Mouse (Mus musculus): ENCODE results near the gene Gm9821. TPM values are rescaled to one million over a fixed set of nuclear protein-coding genes. Genes with fewer than 3 reads are reported as not detected.

The Gm9821 gene
- polyA plus RNA-seq, 1 experiment from 2014 or later: 0.49 TPM

DNA sequence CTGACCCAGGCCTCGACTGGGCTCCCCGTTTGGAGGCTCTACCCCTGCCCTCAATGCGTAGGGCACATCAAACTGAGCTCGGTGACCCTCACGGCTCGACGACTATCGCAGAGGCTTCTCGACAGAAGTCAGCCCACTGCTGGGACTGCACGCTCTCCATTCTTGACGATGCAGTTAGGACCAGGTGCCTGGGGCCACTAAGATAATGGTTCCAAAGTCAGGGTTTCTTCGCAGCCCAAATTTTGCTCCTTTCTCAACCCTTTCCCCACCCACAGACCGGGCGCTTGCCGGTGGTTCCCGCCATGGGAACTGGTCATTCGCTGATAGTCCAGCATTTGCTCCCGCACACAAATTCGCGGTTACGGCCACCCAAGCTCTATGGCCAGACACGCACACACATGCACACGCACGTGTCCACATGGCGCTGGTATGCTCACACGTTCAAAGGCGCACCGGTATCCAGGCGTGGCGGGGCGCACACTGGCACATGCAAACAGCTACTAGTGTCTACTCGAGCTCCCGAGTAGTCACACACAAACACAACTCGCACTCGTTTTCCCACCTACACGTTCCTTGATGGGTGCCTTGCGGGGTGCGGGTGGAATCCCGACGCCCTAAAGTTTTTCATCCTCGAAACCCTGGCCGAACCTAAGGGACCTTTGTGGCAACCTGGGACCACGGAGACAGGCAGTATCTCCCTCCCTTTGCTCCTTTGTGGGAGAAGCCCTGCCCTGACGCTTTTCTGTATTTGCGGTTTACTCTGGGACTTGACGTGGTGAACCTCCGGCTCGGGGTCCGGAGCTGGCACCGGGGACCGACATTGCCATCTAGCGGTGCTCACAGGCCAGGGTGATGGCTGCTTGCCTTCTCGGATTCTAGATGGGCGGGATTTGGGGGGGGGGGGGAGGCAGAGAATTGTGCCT is 21.8 kb upstream of the Gm9821 start:
- no peak overlapping the region for H3K27ac ChIP-seq (ENCODE audit: low read depth, low read length)
- peak overlapping the region; percentile 52; the same call in 1 of the 2 replicates for H3K4me3 ChIP-seq (ENCODE audit: low read length)
- H3K4me2 ChIP-seq (replicated peaks; ENCODE audit: low read depth, low read length): peak overlapping the region; percentile 32
- no peak overlapping the region for H3K9ac ChIP-seq (ENCODE audit: low read depth, low read length)
- WGBS: 6% methylated on average over 54 of the region's 54 CpGs
- H3K27me3 ChIP-seq (ENCODE audit: control insufficient read depth, insufficient read depth, low read length): peaks cover 26% of the 10 kb centered on the region
- H3K4me1 ChIP-seq (ENCODE audit: control insufficient read depth, insufficient read depth, low read length): peaks cover 9% of the 10 kb centered on the region
- H3K36me3 ChIP-seq (ENCODE audit: control insufficient read depth, insufficient read depth, low read length): no peaks in the 10 kb centered on the region
- ATAC-seq (ENCODE audit: low FRiP score, low TSS enrichment): no peak
- no peaks in the 10 kb centered on the region for H3K9me3 ChIP-seq (ENCODE audit: control insufficient read depth, low read length)

DNA sequence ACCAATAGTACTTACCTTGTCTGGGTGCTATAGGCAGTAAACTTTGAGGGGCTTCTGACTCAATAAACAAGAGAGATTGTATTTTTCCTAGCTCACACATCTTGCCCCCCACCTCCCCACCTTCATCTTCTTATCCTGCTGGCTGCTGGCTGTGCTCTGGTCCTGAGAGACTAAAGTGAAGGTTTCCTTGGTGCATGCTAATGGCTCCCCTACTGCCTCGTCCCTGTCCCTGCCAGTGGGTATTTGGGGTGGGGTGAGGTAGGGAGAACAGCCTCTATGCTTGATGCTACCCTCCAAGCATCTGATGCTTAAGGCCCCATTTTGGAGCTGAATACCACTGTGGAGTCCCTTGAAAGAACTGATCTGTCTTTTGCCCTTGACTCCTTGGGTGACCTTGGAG is 20.8 kb upstream of the Gm9821 start:
- WGBS: 80% methylated on average over 1 of the region's 1 CpGs
- peaks cover 5% of the 10 kb centered on the region; the same call in 1 of the 2 replicates for H3K36me3 ChIP-seq (ENCODE audit: control insufficient read depth, insufficient read depth, low read length)
- no peak overlapping the region for H3K4me3 ChIP-seq (ENCODE audit: low read length)
- H3K4me1 ChIP-seq (ENCODE audit: control insufficient read depth, insufficient read depth, low read length): peaks cover 14% of the 10 kb centered on the region
- no peak for ATAC-seq (ENCODE audit: low FRiP score, low TSS enrichment)
- no peak overlapping the region for H3K27ac ChIP-seq (ENCODE audit: low read depth, low read length)
- H3K9me3 ChIP-seq (ENCODE audit: control insufficient read depth, low read length): no peaks in the 10 kb centered on the region
- H3K27me3 ChIP-seq (ENCODE audit: control insufficient read depth, insufficient read depth, low read length): peaks cover 26% of the 10 kb centered on the region
- H3K4me2 ChIP-seq (replicated peaks; ENCODE audit: low read depth, low read length): no peak overlapping the region
- H3K9ac ChIP-seq (ENCODE audit: low read depth, low read length): no peak overlapping the region

DNA sequence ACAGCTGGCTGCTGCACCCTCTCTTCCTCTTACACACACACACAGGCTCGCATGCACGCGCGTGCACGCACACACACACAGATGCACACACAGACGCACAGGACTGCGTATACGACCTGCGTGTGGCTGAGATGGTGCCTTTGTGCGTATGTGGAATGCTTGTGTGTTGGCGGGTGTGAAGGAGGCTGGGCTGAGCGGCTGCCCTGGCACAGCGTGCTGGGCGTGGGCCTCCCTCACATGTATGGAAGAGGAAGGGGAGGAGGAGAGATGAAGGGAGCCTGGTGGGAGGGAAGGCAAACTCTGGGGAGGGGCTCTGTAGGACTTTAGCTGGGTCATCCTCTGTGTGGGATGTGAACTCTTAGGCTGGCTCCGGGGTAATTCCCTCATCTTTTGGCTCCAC is 20.1 kb upstream of the Gm9821 start:
- Histone ChIP-seq H3K4me3 (ENCODE audit: low read length) (no peak overlapping the region), H3K27ac (ENCODE audit: low read depth, low read length) (no peak overlapping the region), H3K9ac (ENCODE audit: low read depth, low read length) (no peak overlapping the region), H3K4me2 (replicated peaks; ENCODE audit: low read depth, low read length) (no peak overlapping the region), H3K27me3 (ENCODE audit: control insufficient read depth, insufficient read depth, low read length) (peaks cover 26% of the 10 kb centered on the region), H3K4me1 (ENCODE audit: control insufficient read depth, insufficient read depth, low read length) (peaks cover 14% of the 10 kb centered on the region), H3K9me3 (ENCODE audit: control insufficient read depth, low read length) (no peaks in the 10 kb centered on the region), H3K36me3 (ENCODE audit: control insufficient read depth, insufficient read depth, low read length) (peaks cover 7% of the 10 kb centered on the region; the same call in 1 of the 2 replicates)
- no peak for ATAC-seq (ENCODE audit: low FRiP score, low TSS enrichment)
- WGBS: 85% methylated on average over 15 of the region's 15 CpGs

DNA sequence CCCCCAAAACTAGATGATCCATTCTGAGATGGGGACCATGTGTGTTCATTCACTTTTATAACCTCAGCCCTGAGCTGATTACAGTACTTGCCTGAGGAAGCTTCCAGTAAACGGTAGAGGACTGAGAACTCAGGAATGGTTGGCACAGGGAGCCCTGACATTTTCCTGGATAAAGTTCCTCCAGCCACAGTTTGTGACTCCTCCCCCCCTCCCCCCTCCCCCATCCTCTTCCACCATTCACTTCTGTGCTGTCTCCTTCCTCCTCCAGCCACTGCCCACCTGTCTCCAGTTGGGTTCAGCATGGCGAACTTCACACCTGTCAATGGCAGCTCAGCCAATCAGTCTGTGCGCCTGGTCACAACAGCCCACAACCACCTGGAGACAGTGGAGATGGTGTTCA is 18.6 kb upstream of the Gm9821 start, which contains the start of gene Chrm4:
Chrm4 (plus strand) TSS at position 301 of the 400 bp plus-strand sequence.
- 78% methylated on average over 3 of the region's 3 CpGs for WGBS
- Histone ChIP-seq H3K9ac (ENCODE audit: low read depth, low read length) (no peak within 1 kb of the TSS), H3K27ac (ENCODE audit: low read depth, low read length) (no peak within 1 kb of the TSS), H3K36me3 (ENCODE audit: control insufficient read depth, insufficient read depth, low read length) (peaks cover 7% of the 10 kb centered on the region; the same call in 1 of the 2 replicates), H3K4me3 (ENCODE audit: low read length) (peak within 1 kb of the TSS; percentile 9; the same call in 1 of the 2 replicates), H3K4me2 (replicated peaks; ENCODE audit: low read depth, low read length) (no peak within 1 kb of the TSS; the same call in 1 of the 2 replicates), H3K4me1 (ENCODE audit: control insufficient read depth, insufficient read depth, low read length) (peaks cover 11% of the 10 kb centered on the region; the same call in 1 of the 2 replicates), H3K9me3 (ENCODE audit: control insufficient read depth, low read length) (no peaks in the 10 kb centered on the region), H3K27me3 (ENCODE audit: control insufficient read depth, insufficient read depth, low read length) (peaks cover 18% of the 10 kb centered on the region)
- no peak for ATAC-seq (ENCODE audit: low FRiP score, low TSS enrichment)

DNA sequence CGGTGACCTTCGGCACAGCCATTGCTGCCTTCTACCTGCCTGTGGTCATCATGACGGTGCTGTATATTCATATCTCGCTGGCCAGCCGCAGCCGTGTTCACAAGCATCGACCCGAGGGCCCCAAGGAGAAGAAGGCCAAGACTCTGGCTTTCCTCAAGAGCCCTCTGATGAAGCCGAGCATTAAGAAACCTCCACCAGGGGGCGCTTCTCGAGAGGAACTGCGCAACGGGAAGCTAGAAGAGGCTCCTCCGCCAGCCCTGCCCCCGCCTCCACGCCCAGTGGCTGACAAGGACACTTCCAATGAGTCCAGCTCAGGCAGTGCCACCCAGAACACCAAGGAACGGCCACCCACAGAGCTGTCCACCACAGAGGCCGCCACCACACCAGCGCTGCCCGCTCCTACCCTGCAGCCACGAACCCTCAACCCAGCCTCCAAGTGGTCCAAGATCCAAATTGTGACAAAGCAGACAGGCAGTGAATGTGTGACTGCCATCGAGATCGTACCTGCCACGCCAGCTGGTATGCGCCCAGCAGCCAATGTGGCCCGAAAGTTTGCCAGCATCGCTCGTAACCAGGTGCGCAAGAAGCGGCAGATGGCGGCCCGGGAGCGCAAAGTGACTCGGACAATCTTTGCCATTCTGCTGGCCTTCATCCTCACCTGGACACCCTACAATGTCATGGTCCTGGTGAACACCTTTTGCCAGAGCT is 17.5 kb upstream of the Gm9821 start:
- 44% methylated on average over 34 of the region's 34 CpGs for WGBS
- Histone ChIP-seq H3K4me3 (ENCODE audit: low read length) (peak overlapping the region; percentile 9; the same call in 1 of the 2 replicates), H3K9ac (ENCODE audit: low read depth, low read length) (no peak overlapping the region)

DNA sequence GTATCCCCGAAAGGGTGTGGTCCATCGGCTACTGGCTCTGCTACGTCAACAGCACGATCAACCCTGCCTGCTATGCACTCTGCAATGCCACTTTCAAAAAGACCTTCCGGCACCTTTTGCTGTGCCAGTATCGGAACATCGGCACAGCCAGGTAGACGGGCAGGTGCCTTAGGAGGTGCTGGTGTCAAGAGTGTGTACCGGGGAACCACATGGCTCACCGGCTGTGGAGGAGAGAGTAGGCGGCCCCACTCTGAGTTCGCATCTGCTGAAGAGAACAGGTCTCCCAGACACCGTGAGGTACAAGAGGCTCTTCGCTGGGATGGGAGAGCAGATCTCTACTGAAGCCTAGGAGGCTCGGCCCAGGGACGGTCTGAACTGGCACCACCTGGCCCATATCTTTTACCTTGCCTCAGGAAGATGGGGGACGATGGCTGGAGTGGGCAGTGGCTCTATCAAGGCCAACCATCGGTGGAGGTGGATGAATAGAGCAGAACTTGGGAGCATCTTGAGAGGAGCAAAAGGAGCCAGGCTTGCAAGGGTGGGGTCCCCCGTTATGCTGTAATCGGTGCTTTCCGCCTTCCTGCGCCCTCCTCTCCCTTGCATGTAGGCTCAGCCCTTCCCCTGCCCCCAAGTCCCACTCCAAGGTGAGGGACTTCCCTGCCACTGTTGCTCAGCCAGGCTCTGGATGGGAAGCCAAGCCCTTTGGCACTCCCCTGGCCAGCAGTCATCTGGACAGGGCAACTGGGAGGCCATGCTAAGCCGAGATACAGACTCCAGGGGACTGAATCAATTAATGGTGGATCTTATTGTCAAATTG is 16.8 kb upstream of the Gm9821 start:
- Histone ChIP-seq H3K4me2 (replicated peaks; ENCODE audit: low read depth, low read length) (no peak overlapping the region), H3K27me3 (ENCODE audit: control insufficient read depth, insufficient read depth, low read length) (peaks cover under 1% of the 10 kb centered on the region), H3K9me3 (ENCODE audit: control insufficient read depth, low read length) (no peaks in the 10 kb centered on the region), H3K27ac (ENCODE audit: low read depth, low read length) (no peak overlapping the region), H3K4me3 (ENCODE audit: low read length) (no peak overlapping the region), H3K9ac (ENCODE audit: low read depth, low read length) (no peak overlapping the region), H3K36me3 (ENCODE audit: control insufficient read depth, insufficient read depth, low read length) (peaks cover 11% of the 10 kb centered on the region), H3K4me1 (ENCODE audit: control insufficient read depth, insufficient read depth, low read length) (peaks cover 26% of the 10 kb centered on the region)
- 73% methylated on average over 23 of the region's 23 CpGs for WGBS
- ATAC-seq (ENCODE audit: low FRiP score, low TSS enrichment): no peak

More for the DNA sequence above, 17.5 kb upstream of the Gm9821 start:
- H3K36me3 ChIP-seq (ENCODE audit: control insufficient read depth, insufficient read depth, low read length): peaks cover 7% of the 10 kb centered on the region; the same call in 1 of the 2 replicates
- H3K4me1 ChIP-seq (ENCODE audit: control insufficient read depth, insufficient read depth, low read length): peaks cover 21% of the 10 kb centered on the region
- no peaks in the 10 kb centered on the region for H3K9me3 ChIP-seq (ENCODE audit: control insufficient read depth, low read length)
- no peak for ATAC-seq (ENCODE audit: low FRiP score, low TSS enrichment)
- no peak overlapping the region; the same call in 1 of the 2 replicates for H3K4me2 ChIP-seq (replicated peaks; ENCODE audit: low read depth, low read length)
- no peak overlapping the region for H3K27ac ChIP-seq (ENCODE audit: low read depth, low read length)
- peaks cover 8% of the 10 kb centered on the region for H3K27me3 ChIP-seq (ENCODE audit: control insufficient read depth, insufficient read depth, low read length)

DNA sequence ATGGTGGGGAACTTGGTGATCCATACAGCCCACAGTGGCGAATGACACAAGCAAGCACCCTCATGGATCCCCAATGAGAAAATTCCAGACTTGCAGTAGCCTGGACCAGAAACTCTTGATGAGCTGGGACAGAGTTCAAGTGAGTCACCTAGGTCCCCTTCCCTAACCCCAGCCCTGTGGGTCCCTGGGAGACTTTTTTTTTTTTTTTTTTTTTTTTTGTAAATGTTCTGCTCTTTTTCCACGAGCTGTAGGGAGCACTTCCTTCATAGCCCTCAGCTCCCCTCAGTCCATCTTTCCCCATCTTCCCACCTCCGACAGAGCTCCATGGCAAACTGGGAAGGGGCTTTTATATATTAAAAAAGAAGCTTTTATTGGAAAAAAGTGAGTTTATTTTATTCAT is 16.0 kb upstream of the Gm9821 start:
- Histone ChIP-seq H3K27me3 (ENCODE audit: control insufficient read depth, insufficient read depth, low read length) (no peaks in the 10 kb centered on the region), H3K4me2 (replicated peaks; ENCODE audit: low read depth, low read length) (peak overlapping the region; percentile 81), H3K9me3 (ENCODE audit: control insufficient read depth, low read length) (no peaks in the 10 kb centered on the region), H3K4me1 (ENCODE audit: control insufficient read depth, insufficient read depth, low read length) (peaks cover 29% of the 10 kb centered on the region), H3K4me3 (ENCODE audit: low read length) (peak overlapping the region; percentile 88), H3K27ac (ENCODE audit: low read depth, low read length) (no peak overlapping the region), H3K36me3 (ENCODE audit: control insufficient read depth, insufficient read depth, low read length) (peaks cover 15% of the 10 kb centered on the region), H3K9ac (ENCODE audit: low read depth, low read length) (peak overlapping the region; percentile 97; the same call in 1 of the 2 replicates)
- ATAC-seq (ENCODE audit: low FRiP score, low TSS enrichment): no peak
- WGBS: 55% methylated on average over 3 of the region's 3 CpGs

DNA sequence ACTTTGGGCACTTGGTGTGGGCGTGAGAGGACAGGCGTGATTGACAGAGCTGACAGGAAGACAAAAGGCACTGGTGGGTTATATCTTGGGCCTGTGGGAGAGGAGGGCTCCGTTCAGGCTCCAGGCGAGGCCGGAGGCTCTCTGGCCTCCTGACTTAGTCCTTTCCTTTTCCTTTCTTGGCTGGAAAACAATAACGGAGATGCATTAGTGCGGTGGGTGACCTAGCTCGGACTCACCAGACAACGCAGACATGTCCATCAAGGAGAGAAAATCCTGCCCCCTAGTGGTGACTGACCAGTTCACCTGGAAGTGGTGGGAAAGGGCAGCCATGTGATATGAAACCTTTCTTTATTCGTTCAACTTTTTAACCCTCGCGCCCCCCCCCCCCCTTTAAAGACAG is 15.6 kb upstream of the Gm9821 start:
- ATAC-seq (ENCODE audit: low FRiP score, low TSS enrichment): no peak
- Histone ChIP-seq H3K27ac (ENCODE audit: low read depth, low read length) (peak overlapping the region; percentile 97; the same call in 1 of the 2 replicates), H3K4me2 (replicated peaks; ENCODE audit: low read depth, low read length) (peak overlapping the region; percentile 81), H3K36me3 (ENCODE audit: control insufficient read depth, insufficient read depth, low read length) (peaks cover 18% of the 10 kb centered on the region), H3K4me1 (ENCODE audit: control insufficient read depth, insufficient read depth, low read length) (peaks cover 29% of the 10 kb centered on the region), H3K27me3 (ENCODE audit: control insufficient read depth, insufficient read depth, low read length) (no peaks in the 10 kb centered on the region), H3K4me3 (ENCODE audit: low read length) (peak overlapping the region; percentile 88), H3K9me3 (ENCODE audit: control insufficient read depth, low read length) (no peaks in the 10 kb centered on the region), H3K9ac (ENCODE audit: low read depth, low read length) (peak overlapping the region; percentile 97; the same call in 1 of the 2 replicates)
- WGBS: 4% methylated on average over 11 of the region's 12 CpGs

Data from kidney, embryonic 14.5 days (tissue).